Mouse (Mus musculus) heart, postnatal 36 days (tissue): Measurements from ENCODE around the gene Gm21117. TPM values are rescaled to one million over a fixed set of nuclear protein-coding genes. Genes with fewer than 3 reads are reported as not detected.
"Not testable (repeated sequence)": the region's sequence is repeated elsewhere in the genome, so short reads cannot be mapped to it uniquely, and the experiment has no call there.

Source experiments
- DNase-seq, 2 experiments: peaks; one replicate each; pipeline ENCODE4 v3.0.0; 2021 to 2022
- intact Hi-C: fragments of 180-260 bp; cut with DNase I; formaldehyde crosslinking; loops from one replicate; pipeline ENCODE4 v1.15.1; 2025
- total RNA-seq, 2 experiments: library from RNA; stranded (reverse); gene quantifications; 2 replicates each; pipeline ENCODE4 v1.2.3; 2021

Gene Gm21117
- total RNA-seq, result not detected

DNA sequence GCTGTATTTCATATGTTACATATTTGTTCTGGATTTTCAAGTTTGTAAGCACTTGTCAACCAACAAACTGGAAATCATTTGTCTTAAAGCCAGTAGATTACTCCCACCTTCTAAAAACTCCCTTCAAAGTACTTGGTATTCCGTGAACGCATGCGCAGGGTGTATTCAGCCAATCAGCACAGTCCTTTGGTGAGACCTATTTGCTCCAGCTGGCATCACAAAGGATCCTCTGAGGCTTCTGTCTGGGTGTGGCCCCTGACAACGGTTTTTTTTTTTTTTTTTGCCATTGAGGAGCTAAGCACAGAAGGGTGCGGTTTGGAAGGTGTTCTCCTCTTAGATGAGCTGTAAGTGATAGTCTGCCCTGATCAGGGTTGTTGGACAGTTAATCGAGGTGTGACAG is at the start of gene Gm21117:
Gene Gm21117, plus strand, starts transcription at position 301 of the 400 bp plus-strand sequence.
- intact Hi-C loops, DNase-seq: not testable (repeated sequence)
